Mouse (Mus musculus) embryonic facial prominence, embryonic 15.5 days (tissue): ENCODE measurements at regions not wholly inside any gene's neighbourhood (a gene's known extent, or its start where the extent isn't known, plus 50 kb on each side); places are given as distances from the start of the nearest gene placed in this dataset.
A peak's percentile ranks its signal among the peaks of the same experiment; 100 is the strongest.

Experiments
- ATAC-seq: fragments of 200-750 bp; cut with Nextera tagmentation; 2 replicates; pipeline ENCODE4 v1.8.0; 2017; ENCODE audit warnings: low read depth, moderate TSS enrichment; ENCODE audit not compliant: insufficient number of reproducible peaks, low FRiP score, low TSS enrichment
- H3K27ac ChIP-seq: fragments of 300-500 bp; sonication (generic); replicated peaks from 2 replicates; pipeline ENCODE4 v1.5.1; 2015; ENCODE audit warnings: mild to moderate bottlenecking, inconsistent platforms
- H3K27me3 ChIP-seq: fragments of 300-500 bp; sonication (generic); 2 replicates; pipeline ENCODE4 v1.6.1; 2015; ENCODE audit warnings: inconsistent platforms
- H3K36me3 ChIP-seq: fragments of 300-500 bp; sonication (generic); 2 replicates; pipeline ENCODE4 v1.6.1; 2015; ENCODE audit warnings: mild to moderate bottlenecking, inconsistent platforms
- H3K4me1 ChIP-seq: fragments of 300-500 bp; sonication (generic); 2 replicates; pipeline ENCODE4 v1.6.1; 2015; ENCODE audit warnings: inconsistent platforms
- H3K4me2 ChIP-seq: fragments of 300-500 bp; sonication (generic); replicated peaks from 2 replicates; pipeline ENCODE4 v1.6.1; 2015; ENCODE audit warnings: mild to moderate bottlenecking, inconsistent platforms
- H3K4me3 ChIP-seq: fragments of 300-500 bp; sonication (generic); replicated peaks from 2 replicates; pipeline ENCODE4 v1.5.1; 2015; ENCODE audit warnings: mild to moderate bottlenecking, inconsistent platforms
- H3K9ac ChIP-seq: fragments of 300-500 bp; sonication (generic); 2 replicates; pipeline ENCODE4 v1.6.1; 2015; ENCODE audit warnings: inconsistent platforms
- H3K9me3 ChIP-seq: fragments of 300-500 bp; sonication (generic); replicated peaks from 2 replicates; pipeline ENCODE4 v1.6.1; 2016; ENCODE audit warnings: inconsistent platforms
- WGBS: fragments of 180-500 bp; shearing (Covaris S2); methylation state at CpG from one replicate; pipeline ENCODE4 v1.1.7; 2015; 5-methylcytosine and 5-hydroxymethylcytosine counted together

- no peak overlapping the region for H3K27ac ChIP-seq
- no peak overlapping the region for H3K9ac ChIP-seq
- no peaks in the 10 kb centered on the region for H3K36me3 ChIP-seq
- no peaks in the 10 kb centered on the region for H3K9me3 ChIP-seq
- H3K4me3 ChIP-seq, result peak overlapping the region; percentile 15; the same call in 1 of the 2 replicates
- no peak for ATAC-seq
- WGBS, result 70% methylated on average over 13 of the region's 13 CpGs
- no peak overlapping the region for H3K4me2 ChIP-seq
- H3K4me1 ChIP-seq, result no peaks in the 10 kb centered on the region
- H3K27me3 ChIP-seq, result no peaks in the 10 kb centered on the region
These were observed 439.2 kb upstream of the Intu start for GRCm38 (mm10) chr3:40091773-40092343.

- no peak overlapping the region for H3K4me2 ChIP-seq
- no peaks in the 10 kb centered on the region for H3K27me3 ChIP-seq
- H3K4me3 ChIP-seq, result no peak overlapping the region
- no peak overlapping the region for H3K9ac ChIP-seq
- ATAC-seq, result no peak
- no peaks in the 10 kb centered on the region for H3K4me1 ChIP-seq
- H3K27ac ChIP-seq, result no peak overlapping the region
- no peaks in the 10 kb centered on the region for H3K36me3 ChIP-seq
- WGBS, result 61% methylated on average over 8 of the region's 8 CpGs
- H3K9me3 ChIP-seq, result no peaks in the 10 kb centered on the region
These were observed 438.2 kb upstream of the Intu start for GRCm38 (mm10) chr3:40092765-40093368.

- no peak overlapping the region for H3K4me2 ChIP-seq
- H3K27me3 ChIP-seq, result no peaks in the 10 kb centered on the region
- H3K9ac ChIP-seq, result no peak overlapping the region
- ATAC-seq, result no peak
- H3K4me3 ChIP-seq, result no peak overlapping the region
- no peak overlapping the region for H3K27ac ChIP-seq
- H3K9me3 ChIP-seq, result no peaks in the 10 kb centered on the region
- no peaks in the 10 kb centered on the region for H3K4me1 ChIP-seq
- 48% methylated on average over 6 of the region's 6 CpGs for WGBS
- H3K36me3 ChIP-seq, result no peaks in the 10 kb centered on the region
These were observed 437.0 kb upstream of the Intu start for GRCm38 (mm10) chr3:40094040-40094439.

GRCm38 (mm10) chr3:40094701-40095100, 436.4 kb upstream of the Intu start:
- no peaks in the 10 kb centered on the region for H3K9me3 ChIP-seq

GRCm38 (mm10) chr3:40102698-40103097, 428.4 kb upstream of the Intu start:
- H3K27ac ChIP-seq, result no peak overlapping the region
- WGBS, result 63% methylated on average over 4 of the region's 4 CpGs
- H3K36me3 ChIP-seq, result no peaks in the 10 kb centered on the region
- H3K9me3 ChIP-seq, result no peaks in the 10 kb centered on the region
- H3K4me1 ChIP-seq, result no peaks in the 10 kb centered on the region
- H3K27me3 ChIP-seq, result no peaks in the 10 kb centered on the region
- H3K4me3 ChIP-seq, result no peak overlapping the region
- no peak for ATAC-seq
- no peak overlapping the region for H3K4me2 ChIP-seq
- no peak overlapping the region for H3K9ac ChIP-seq

More at GRCm38 (mm10) chr3:40094701-40095100, 436.4 kb upstream of the Intu start:
- Histone ChIP-seq H3K27ac (no peak overlapping the region), H3K4me3 (no peak overlapping the region), H3K36me3 (no peaks in the 10 kb centered on the region), H3K27me3 (no peaks in the 10 kb centered on the region), H3K9ac (no peak overlapping the region), H3K4me2 (no peak overlapping the region), H3K4me1 (no peaks in the 10 kb centered on the region)
- ATAC-seq, result no peak

GRCm38 (mm10) chr3:40114811-40115210, 416.3 kb upstream of the Intu start:
- no peak for ATAC-seq
- Histone ChIP-seq H3K4me2 (no peak overlapping the region), H3K4me1 (peaks cover 5% of the 10 kb centered on the region; the same call in 1 of the 2 replicates), H3K36me3 (no peaks in the 10 kb centered on the region), H3K9ac (no peak overlapping the region), H3K27me3 (no peaks in the 10 kb centered on the region), H3K9me3 (no peaks in the 10 kb centered on the region), H3K27ac (no peak overlapping the region), H3K4me3 (no peak overlapping the region)
- 43% methylated on average over 4 of the region's 4 CpGs for WGBS

GRCm38 (mm10) chr3:40118551-40118950, 412.5 kb upstream of the Intu start:
- ATAC-seq, result no peak
- H3K9me3 ChIP-seq, result no peaks in the 10 kb centered on the region
- H3K4me1 ChIP-seq, result peaks cover 13% of the 10 kb centered on the region
- H3K4me2 ChIP-seq, result no peak overlapping the region
- H3K27me3 ChIP-seq, result no peaks in the 10 kb centered on the region
- H3K27ac ChIP-seq, result no peak overlapping the region
- H3K36me3 ChIP-seq, result no peaks in the 10 kb centered on the region
- H3K4me3 ChIP-seq, result no peak overlapping the region
- WGBS, result 56% methylated on average over 3 of the region's 3 CpGs
- no peak overlapping the region for H3K9ac ChIP-seq

GRCm38 (mm10) chr3:40119462-40119861, 411.6 kb upstream of the Intu start:
- no peak overlapping the region for H3K4me3 ChIP-seq
- H3K4me1 ChIP-seq, result peaks cover 13% of the 10 kb centered on the region
- H3K27me3 ChIP-seq, result no peaks in the 10 kb centered on the region
- no peaks in the 10 kb centered on the region for H3K9me3 ChIP-seq
- H3K36me3 ChIP-seq, result no peaks in the 10 kb centered on the region
- no peak for ATAC-seq
- WGBS, result 45% methylated on average over 1 of the region's 1 CpGs
- H3K9ac ChIP-seq, result no peak overlapping the region
- H3K4me2 ChIP-seq, result no peak overlapping the region
- no peak overlapping the region for H3K27ac ChIP-seq

- Histone ChIP-seq H3K9ac (no peak overlapping the region), H3K4me2 (no peak overlapping the region), H3K4me3 (no peak overlapping the region), H3K36me3 (no peaks in the 10 kb centered on the region), H3K9me3 (no peaks in the 10 kb centered on the region), H3K27ac (no peak overlapping the region), H3K4me1 (peaks cover 13% of the 10 kb centered on the region), H3K27me3 (no peaks in the 10 kb centered on the region)
- ATAC-seq, result no peak
- 24% methylated on average over 4 of the region's 4 CpGs for WGBS
These were observed 410.7 kb upstream of the Intu start for GRCm38 (mm10) chr3:40120298-40120875.

- no peak overlapping the region for H3K4me3 ChIP-seq
- no peak for ATAC-seq
- H3K9me3 ChIP-seq, result no peaks in the 10 kb centered on the region
These were observed 407.4 kb upstream of the Intu start for GRCm38 (mm10) chr3:40123558-40124236.

GRCm38 (mm10) chr3:40126903-40127302, 404.2 kb upstream of the Intu start:
- 87% methylated on average over 2 of the region's 2 CpGs for WGBS
- H3K27ac ChIP-seq, result no peak overlapping the region
- H3K27me3 ChIP-seq, result no peaks in the 10 kb centered on the region

More at GRCm38 (mm10) chr3:40123558-40124236, 407.4 kb upstream of the Intu start:
- Histone ChIP-seq H3K9ac (no peak overlapping the region), H3K4me2 (no peak overlapping the region), H3K27ac (no peak overlapping the region), H3K36me3 (no peaks in the 10 kb centered on the region), H3K4me1 (peaks cover 13% of the 10 kb centered on the region), H3K27me3 (no peaks in the 10 kb centered on the region)
- 86% methylated on average over 9 of the region's 9 CpGs for WGBS

More at GRCm38 (mm10) chr3:40126903-40127302, 404.2 kb upstream of the Intu start:
- Histone ChIP-seq H3K4me3 (no peak overlapping the region), H3K36me3 (no peaks in the 10 kb centered on the region), H3K9ac (no peak overlapping the region), H3K4me1 (no peaks in the 10 kb centered on the region), H3K9me3 (no peaks in the 10 kb centered on the region), H3K4me2 (no peak overlapping the region)
- no peak for ATAC-seq
